Mouse (Mus musculus) intestine, postnatal 0 days (tissue): ENCODE data around the gene Ccdc85b. TPM values are rescaled to one million over a fixed set of nuclear protein-coding genes. Genes with fewer than 3 reads are reported as not detected.
A peak's percentile ranks its signal among the peaks of the same experiment; 100 is the strongest.

ENCODE experiments used
- ATAC-seq: fragments of 200-750 bp; cut with Nextera tagmentation; 2 replicates; pipeline ENCODE4 v1.8.0; 2017; ENCODE audit warnings: mild to moderate bottlenecking, moderate TSS enrichment, moderate library complexity
- H3K27ac ChIP-seq: fragments of 300-500 bp; sonication (generic); 2 replicates; pipeline ENCODE4 v1.5.1; 2014; ENCODE audit warnings: mild to moderate bottlenecking, low read depth, low read length, moderate library complexity
- H3K27me3 ChIP-seq: fragments of 300-500 bp; sonication (generic); replicated peaks from 2 replicates; pipeline ENCODE4 v1.6.1; 2014; ENCODE audit warnings: low read length, mixed read lengths; ENCODE audit not compliant: control insufficient read depth, insufficient read depth
- H3K36me3 ChIP-seq: fragments of 300-500 bp; sonication (generic); 2 replicates; pipeline ENCODE4 v1.6.1; 2014; ENCODE audit warnings: mild to moderate bottlenecking, moderate library complexity; ENCODE audit not compliant: control insufficient read depth, insufficient read depth
- H3K4me1 ChIP-seq: fragments of 300-500 bp; sonication (generic); replicated peaks from 2 replicates; pipeline ENCODE4 v1.6.1; 2014; ENCODE audit warnings: antibody characterized with exemption, low read length, mixed read lengths; ENCODE audit not compliant: control insufficient read depth, insufficient read depth
- H3K4me2 ChIP-seq: fragments of 300-500 bp; sonication (generic); replicated peaks from 2 replicates; pipeline ENCODE4 v1.6.1; 2014; ENCODE audit warnings: low read depth, mild to moderate bottlenecking, moderate library complexity
- H3K4me3 ChIP-seq: fragments of 300-500 bp; sonication (generic); 2 replicates; pipeline ENCODE4 v1.5.1; 2014; ENCODE audit warnings: low read depth, low read length
- H3K9ac ChIP-seq: fragments of 300-500 bp; sonication (generic); 2 replicates; pipeline ENCODE4 v1.6.1; 2014; ENCODE audit warnings: mild to moderate bottlenecking, low read depth, low read length
- H3K9me3 ChIP-seq: fragments of 300-500 bp; sonication (generic); 2 replicates; pipeline ENCODE4 v1.6.1; 2016; ENCODE audit warnings: mixed run types; ENCODE audit not compliant: control insufficient read depth
- CTCF ChIP-seq: sonication (generic); IDR thresholded peaks from 2 replicates; pipeline ENCODE4 v1.5.1; 2016; ENCODE audit warnings: low read depth, mild to moderate bottlenecking, control low read depth, antibody characterized with exemption, moderate library complexity
- WGBS: fragments of 180-500 bp; shearing (Covaris S2); extraction: QIAGEN DNeasy Blood & Tissue Kit; methylation state at CpG from one replicate; pipeline ENCODE4 v1.1.7; 2014; 5-methylcytosine and 5-hydroxymethylcytosine counted together
- polyA plus RNA-seq: library from polyadenylated mRNA; unstranded; fragments of >200 nt; fragmentation: Nextera tagmentation; extraction: Ambion mirVana; gene quantifications from 2 replicates; pipeline ENCODE4 v1.2.1, GENCODE M21; 2015

The Ccdc85b gene
- polyA plus RNA-seq, 1 experiment from 2014 or later, result 7.3 TPM

DNA sequence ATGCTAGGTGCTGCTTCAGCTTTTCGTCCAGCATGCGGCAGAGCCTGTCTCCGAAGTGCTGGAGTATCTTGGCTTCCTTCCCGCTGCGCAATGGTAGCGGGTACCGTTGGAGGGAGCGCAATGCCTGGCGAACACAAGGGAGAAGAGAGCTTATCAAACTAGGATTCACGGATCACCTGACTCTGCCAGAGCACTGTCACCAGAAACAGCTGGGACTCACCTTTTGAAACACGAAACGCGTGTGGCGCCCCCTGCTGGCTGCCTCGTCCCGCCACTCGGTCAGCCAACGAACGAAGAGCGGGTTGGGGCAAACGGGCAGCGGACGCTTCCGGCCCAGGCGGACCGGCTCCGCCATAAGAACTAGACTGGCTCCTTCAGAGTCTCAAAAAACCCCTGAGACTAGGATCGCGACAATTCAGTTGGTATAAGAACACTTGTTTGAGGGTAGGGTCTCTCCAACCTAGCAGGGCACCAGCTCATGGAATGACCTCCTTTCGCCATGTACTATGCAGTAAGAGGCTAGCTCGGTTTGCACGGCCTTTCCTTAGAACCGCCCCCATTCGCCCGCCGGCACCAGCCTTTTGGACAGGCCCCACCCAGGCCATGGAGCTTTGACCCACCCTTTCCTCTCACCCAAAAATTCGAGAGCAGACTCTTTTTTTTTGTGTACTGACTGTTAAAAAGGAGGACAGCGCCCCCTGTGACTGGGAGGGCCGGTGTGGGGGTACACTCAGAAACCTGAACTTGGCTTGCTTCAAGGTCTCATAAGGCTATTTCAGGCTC lies 30.3 kb upstream of the Ccdc85b start, which contains the start of gene Mus81:
Mus81 (minus strand) TSS at position 635 of the 783 bp plus-strand sequence.
- WGBS, result under 1% methylated on average over 39 of the region's 39 CpGs
- H3K36me3 ChIP-seq, result peaks cover 41% of the 10 kb centered on the region
- H3K27ac ChIP-seq, result peak within 1 kb of the TSS; percentile 89
- no peaks in the 10 kb centered on the region for H3K9me3 ChIP-seq
- peak; percentile 96 for TF ChIP-seq CTCF
- H3K9ac ChIP-seq, result peak within 1 kb of the TSS; percentile 26; the same call in 1 of the 2 replicates
- peak; percentile 53 for ATAC-seq
- peak within 1 kb of the TSS; percentile 80 for H3K4me2 ChIP-seq
- 0 out of 2 replicates have a peak, but pooled peaks cover 2% of the 10 kb centered on the region for H3K4me1 ChIP-seq
- H3K4me3 ChIP-seq, result peak within 1 kb of the TSS; percentile 44
- no peaks in the 10 kb centered on the region for H3K27me3 ChIP-seq

DNA sequence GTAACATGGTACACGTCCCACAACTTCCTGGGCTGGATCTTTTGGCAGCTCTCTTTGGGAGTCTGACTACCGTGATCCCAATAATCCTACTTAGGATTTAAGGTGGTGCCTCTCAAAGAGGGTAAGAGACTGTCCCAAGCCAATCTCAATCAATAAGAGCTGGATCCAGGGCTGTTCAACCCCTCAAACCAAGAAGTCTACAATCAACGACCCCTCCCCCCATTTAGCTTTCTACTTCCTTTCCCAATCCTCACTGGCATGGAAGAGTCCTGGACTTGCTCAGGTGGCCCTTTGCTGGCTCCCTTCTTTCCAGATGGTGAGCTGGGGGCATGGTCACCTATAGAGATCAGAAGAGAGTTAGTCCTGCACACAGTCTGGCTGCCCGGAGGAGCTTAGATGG lies 29.1 kb upstream of the Ccdc85b start:
- H3K4me3 ChIP-seq, result no peak overlapping the region
- H3K27me3 ChIP-seq, result no peaks in the 10 kb centered on the region
- H3K27ac ChIP-seq, result no peak overlapping the region
- no peaks in the 10 kb centered on the region for H3K9me3 ChIP-seq
- no peaks in the 10 kb centered on the region for H3K4me1 ChIP-seq
- no peak overlapping the region for H3K9ac ChIP-seq
- H3K4me2 ChIP-seq, result no peak overlapping the region
- TF ChIP-seq CTCF, result no peak
- no peak for ATAC-seq
- H3K36me3 ChIP-seq, result peaks cover 43% of the 10 kb centered on the region
- 79% methylated on average over 4 of the region's 4 CpGs for WGBS

GRCm38 (mm10) chr19:5486286-5486685 lies 28.6 kb upstream of the Ccdc85b start:
- no peak for TF ChIP-seq CTCF
- WGBS, result 78% methylated on average over 8 of the region's 8 CpGs
- ATAC-seq, result no peak
- no peak overlapping the region for H3K9ac ChIP-seq
- no peak overlapping the region for H3K4me2 ChIP-seq
- peaks cover 43% of the 10 kb centered on the region for H3K36me3 ChIP-seq
- H3K27ac ChIP-seq, result no peak overlapping the region
- H3K4me3 ChIP-seq, result no peak overlapping the region
- no peaks in the 10 kb centered on the region for H3K4me1 ChIP-seq
- no peaks in the 10 kb centered on the region for H3K27me3 ChIP-seq
- no peaks in the 10 kb centered on the region for H3K9me3 ChIP-seq

GRCm38 (mm10) chr19:5485821-5486220 lies 28.1 kb upstream of the Ccdc85b start:
- H3K9ac ChIP-seq, result no peak overlapping the region
- TF ChIP-seq CTCF, result no peak
- no peak overlapping the region for H3K4me2 ChIP-seq
- H3K36me3 ChIP-seq, result peaks cover 43% of the 10 kb centered on the region
- no peak overlapping the region for H3K4me3 ChIP-seq
- H3K27me3 ChIP-seq, result no peaks in the 10 kb centered on the region
- H3K9me3 ChIP-seq, result no peaks in the 10 kb centered on the region
- ATAC-seq, result no peak
- H3K4me1 ChIP-seq, result no peaks in the 10 kb centered on the region
- no peak overlapping the region for H3K27ac ChIP-seq
- WGBS, result 95% methylated on average over 7 of the region's 7 CpGs

- Histone ChIP-seq H3K4me1 (no peaks in the 10 kb centered on the region), H3K4me2 (no peak overlapping the region), H3K9ac (no peak overlapping the region), H3K4me3 (no peak overlapping the region), H3K27ac (no peak overlapping the region), H3K27me3 (no peaks in the 10 kb centered on the region), H3K9me3 (no peaks in the 10 kb centered on the region), H3K36me3 (peaks cover 44% of the 10 kb centered on the region)
- 93% methylated on average over 8 of the region's 8 CpGs for WGBS
- ATAC-seq, result no peak
- TF ChIP-seq CTCF, result no peak
Measured at GRCm38 (mm10) chr19:5485371-5485770, 27.7 kb upstream of the Ccdc85b start.

DNA sequence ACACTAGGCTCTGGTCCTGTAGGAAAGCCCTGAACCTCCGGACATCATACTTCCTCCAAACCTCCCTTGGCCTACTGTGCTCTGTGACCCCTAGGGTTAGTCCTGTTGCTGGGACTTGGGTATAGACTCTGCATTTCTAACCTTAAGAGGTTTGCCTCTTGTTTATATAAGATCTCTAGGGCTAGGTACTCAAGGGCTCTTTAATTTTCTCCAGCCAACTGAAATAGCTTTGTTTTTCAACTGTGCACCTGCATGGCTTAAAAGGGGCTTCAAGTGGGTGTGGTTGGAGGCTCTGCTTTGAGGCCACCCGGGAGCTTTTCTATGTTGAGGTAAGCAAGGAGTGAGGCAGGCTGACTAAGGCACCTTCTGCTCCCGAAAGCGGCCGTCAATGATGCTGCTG lies 26.8 kb upstream of the Ccdc85b start:
- no peak overlapping the region for H3K4me2 ChIP-seq
- 88% methylated on average over 5 of the region's 5 CpGs for WGBS
- no peak overlapping the region for H3K27ac ChIP-seq
- ATAC-seq, result no peak
- no peak overlapping the region for H3K9ac ChIP-seq
- H3K36me3 ChIP-seq, result peaks cover 51% of the 10 kb centered on the region
- no peak overlapping the region for H3K4me3 ChIP-seq
- no peaks in the 10 kb centered on the region for H3K4me1 ChIP-seq
- H3K27me3 ChIP-seq, result no peaks in the 10 kb centered on the region
- no peaks in the 10 kb centered on the region for H3K9me3 ChIP-seq
- TF ChIP-seq CTCF, result no peak
